Mouse (Mus musculus) olfactory bulb, adult 2 months (tissue): Measurements from ENCODE around the gene Trip11.

Source experiments
- CTCF ChIP-seq: fragments of 200-500 bp; IDR thresholded peaks from 2 replicates; pipeline ENCODE4 v1.5.1; 2012; ENCODE audit warnings: low read depth, mild to moderate bottlenecking, low read length, moderate library complexity; ENCODE audit not compliant: insufficient read depth
- POLR2A ChIP-seq: fragments of 200-500 bp; IDR thresholded peaks from 2 replicates; pipeline ENCODE4 v1.6.1; 2012; ENCODE audit warnings: mild to moderate bottlenecking, low read depth, low read length, moderate library complexity; ENCODE audit not compliant: insufficient read depth

DNA sequence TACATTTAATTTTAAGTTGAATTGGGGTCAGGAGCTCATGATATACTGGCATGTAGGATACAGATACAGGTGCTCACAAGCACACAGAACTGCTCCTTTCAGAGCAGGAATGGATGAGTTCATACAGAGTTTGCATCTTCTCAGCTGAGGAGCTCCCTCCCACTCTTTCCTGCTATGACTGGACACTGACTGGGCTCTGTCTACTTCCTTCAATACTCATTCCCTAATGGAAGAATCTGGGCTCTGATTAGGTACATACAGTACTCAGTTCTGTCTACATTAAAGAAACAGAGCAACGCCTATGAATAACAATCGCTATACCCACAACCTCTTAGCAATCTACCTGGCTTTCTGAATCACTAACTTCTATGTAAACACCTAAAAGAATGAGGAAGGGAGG, 20.2 kb downstream of the Trip11 start:
- TF ChIP-seq CTCF (no peak), POLR2A (no peak)
